Mouse (Mus musculus) limb, embryonic 15.5 days (tissue): Measurements from ENCODE around the gene Skida1. TPM values are rescaled to one million over a fixed set of nuclear protein-coding genes. Genes with fewer than 3 reads are reported as not detected.
A peak's percentile ranks its signal among the peaks of the same experiment; 100 is the strongest.

Experiments used
- microRNA-seq: library from miRNA; unstranded; fragments of <30 nt; microRNA quantifications from one replicate; pipeline ENCODE4, GENCODE M21; 2016
- polyA plus RNA-seq: library from polyadenylated mRNA; unstranded; fragments of >200 nt; fragmentation: Nextera tagmentation; extraction: Ambion mirVana; gene quantifications from 2 replicates; pipeline ENCODE4 v1.2.1, GENCODE M21; 2015

Gene Skida1
- polyA plus RNA-seq, 1 experiment from 2014 or later: 7.6 TPM

Small RNAs within 50 kb of the gene (microRNA-seq; reads per million reads assigned to microRNA genes)
- gene Mir7655: 6.3 reads per million, percentile 19 among the genes with 10 or more reads in this experiment

Other genes starting within 250 kb of the Skida1 start
- gene H2al2a, start 52.1 kb downstream of the Skida1 start, polyA plus RNA-seq: not detected in 2 replicates
- gene A930004D18Rik, start 11.3 kb downstream of the Skida1 start, polyA plus RNA-seq: 13.0 and 16.8 TPM in 2 replicates
- gene Mllt10, start 6.2 kb upstream of the Skida1 start, polyA plus RNA-seq: 51.3 and 53.4 TPM in 2 replicates